Mouse (Mus musculus) cerebellum, adult (tissue): ENCODE measurements around the gene Tm9sf1.

Experiments used
- ATAC-seq: cut with Nextera tagmentation; 2 replicates; pipeline ENCODE4 v1.9.2; 2017; ENCODE audit warnings: mild to moderate bottlenecking, moderate library complexity, mixed read lengths; ENCODE audit not compliant: insufficient number of reproducible peaks, low FRiP score, low TSS enrichment

Gene Tm9sf1

DNA sequence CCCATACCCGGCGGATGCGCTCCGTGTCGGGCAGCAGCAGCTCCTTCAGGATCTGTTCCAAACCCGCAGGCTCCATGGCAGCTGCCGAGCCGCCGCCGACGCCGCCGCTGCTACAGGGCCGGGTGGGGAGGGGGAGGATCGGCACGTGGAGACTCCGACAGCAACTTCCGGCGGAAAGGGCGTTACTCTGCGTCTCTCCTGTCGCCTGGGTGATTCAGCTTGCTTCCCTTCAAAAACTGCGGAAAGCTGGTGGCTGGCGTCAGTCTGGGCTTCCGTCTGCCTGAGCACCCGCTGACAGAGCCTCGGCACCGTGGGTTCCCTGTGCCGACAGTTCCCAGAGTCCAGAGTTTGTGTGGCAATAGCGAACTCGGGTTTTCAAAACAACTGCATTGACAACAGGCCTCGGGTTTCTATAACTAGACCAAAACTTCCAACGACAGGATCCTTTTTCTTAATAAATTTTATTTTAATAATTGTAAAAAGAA lies 8.0 kb downstream of the Tm9sf1 start, which contains the start of gene Ipo4:
Ipo4 (minus strand) TSS at position 435 of the 485 bp plus-strand sequence.
- ATAC-seq = peak; percentile 84

DNA sequence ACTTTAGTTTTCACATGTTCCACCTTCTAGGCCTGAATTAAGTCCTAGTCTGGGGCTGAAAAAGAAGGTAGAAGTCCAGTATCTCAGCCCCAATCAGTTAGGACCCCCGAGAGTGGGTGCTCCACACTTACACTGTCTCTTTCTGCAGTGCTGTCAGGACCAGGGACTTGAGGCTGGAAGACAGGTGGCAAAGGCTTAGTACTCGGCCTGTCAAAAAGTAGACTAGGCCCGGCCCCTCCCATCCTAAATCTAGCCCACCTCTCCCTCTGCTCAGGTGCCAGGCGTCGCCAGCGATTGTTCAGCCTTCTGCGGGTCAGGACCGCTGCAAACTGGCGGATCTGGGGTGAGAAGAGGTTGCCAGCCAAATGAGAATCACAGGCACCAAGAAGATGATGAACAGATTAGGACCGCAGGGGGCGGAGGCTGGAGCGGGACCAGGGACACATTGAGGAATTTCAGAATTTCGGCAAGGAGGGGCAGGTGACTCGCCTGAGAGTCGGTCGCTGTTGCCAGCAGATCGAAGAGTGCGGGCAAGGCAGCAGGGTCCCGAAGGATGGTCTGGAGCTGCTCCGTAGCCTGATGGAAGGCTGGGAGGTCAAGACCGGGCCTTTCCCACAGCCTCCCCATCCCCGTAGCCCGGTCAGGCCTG lies 8.6 kb downstream of the Tm9sf1 start:
- ATAC-seq = peak; percentile 27; the same call in 1 of the 2 replicates

DNA sequence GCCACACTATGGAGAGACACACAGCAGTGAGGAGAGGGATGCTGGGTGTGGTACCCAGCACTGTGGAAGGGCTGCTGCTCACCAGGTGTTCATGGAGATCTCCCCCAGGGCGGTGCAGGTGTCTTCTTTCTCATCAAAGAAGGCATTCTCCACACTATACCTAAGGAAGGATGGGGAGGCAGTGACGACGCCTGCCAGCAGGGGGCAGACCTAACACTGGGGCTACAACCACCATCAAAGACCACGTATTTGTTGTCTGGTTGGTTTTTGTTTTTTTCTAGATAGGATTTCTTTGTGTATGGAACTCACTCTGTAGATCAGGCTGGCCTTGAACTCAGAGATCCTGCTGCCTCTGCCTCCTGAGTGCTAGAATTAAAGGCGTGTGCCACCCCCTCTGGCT lies 14.3 kb downstream of the Tm9sf1 start:
- no peak for ATAC-seq

DNA sequence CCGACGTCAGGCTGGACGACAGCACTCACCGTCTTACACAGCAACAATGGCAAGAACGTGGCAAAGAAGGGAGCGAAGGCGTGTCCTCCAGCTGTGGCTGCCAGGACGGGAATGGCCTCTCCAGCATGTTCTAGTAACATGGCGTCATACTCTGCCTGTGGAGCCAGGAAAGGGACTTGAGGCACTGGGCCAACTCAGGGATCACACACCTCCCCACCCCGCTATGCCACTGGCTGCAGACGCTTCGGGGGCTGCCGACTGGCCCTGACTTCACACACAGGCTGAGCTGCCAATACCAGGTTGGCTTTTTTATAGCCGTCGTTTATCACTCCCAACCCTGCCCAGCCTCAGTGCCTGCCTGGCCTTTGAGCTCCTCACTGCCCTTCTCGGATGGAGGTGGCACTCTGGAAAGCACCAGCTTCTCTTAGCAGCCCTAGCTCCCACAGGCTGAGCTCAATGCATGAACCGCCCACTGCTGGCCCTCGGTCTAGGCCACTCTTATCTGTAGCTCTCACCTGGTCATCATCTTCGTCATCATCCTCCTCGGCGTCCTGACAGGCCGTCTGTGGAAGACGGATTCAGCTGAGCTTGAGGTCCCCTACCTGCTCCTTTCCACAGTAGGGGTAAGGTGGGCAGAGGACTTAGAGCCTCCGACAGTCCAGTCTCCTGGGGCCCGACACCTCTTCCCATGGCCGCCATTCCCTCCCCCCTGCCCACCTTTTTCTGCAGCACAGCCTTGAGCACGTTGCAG lies 15.4 kb downstream of the Tm9sf1 start:
- no peak for ATAC-seq

DNA sequence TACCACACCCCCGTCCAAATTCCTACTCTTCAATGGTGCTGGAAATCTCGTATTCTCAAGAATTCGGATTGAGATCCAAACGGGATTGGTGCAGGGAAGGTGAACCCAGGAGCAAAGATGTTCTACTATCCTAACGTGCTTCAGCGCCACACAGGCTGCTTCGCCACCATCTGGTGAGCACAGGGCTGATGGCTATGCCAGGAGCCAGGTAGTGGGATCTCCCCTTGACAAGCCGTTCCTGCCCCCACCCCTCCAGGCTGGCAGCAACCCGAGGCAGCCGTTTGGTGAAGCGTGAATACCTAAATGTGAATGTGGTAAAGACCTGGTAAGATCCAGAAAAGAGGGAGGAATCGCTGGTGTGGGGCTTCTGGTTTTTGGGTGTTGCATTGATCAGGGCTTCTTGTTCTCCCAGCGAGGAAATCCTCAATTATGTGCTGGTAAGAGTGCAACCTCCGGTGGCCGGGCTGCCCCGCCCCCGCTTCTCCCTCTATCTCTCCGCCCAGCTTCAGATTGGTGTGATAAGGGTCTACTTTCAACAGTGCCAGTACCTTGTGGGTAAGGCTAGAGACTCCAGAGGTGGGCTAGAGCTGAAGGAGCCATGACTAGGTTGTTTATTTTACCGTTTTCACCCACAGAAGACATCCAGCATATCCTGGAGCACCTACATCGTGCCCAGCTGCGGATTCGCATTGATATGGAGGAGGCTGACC lies 25.0 kb downstream of the Tm9sf1 start:
- no peak for ATAC-seq

DNA sequence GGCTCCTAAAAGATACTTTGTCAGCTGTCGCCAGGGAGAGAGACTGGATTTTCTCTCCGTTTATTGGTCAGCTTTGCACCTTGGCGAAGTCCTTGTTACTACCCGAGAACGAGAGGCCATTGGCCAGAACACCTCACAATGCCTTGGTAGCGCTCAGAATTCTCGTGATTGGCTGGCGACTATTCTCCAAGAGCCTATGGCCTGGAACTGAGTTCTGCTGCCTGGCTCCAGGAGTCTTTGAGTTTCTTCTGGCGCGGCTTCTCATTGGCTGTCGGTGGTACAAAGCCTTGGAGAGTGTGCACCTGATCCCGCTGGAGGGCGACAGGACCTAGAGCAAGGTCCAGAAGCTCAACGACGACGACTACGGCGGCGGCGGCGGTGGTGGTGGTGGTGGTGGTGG lies 25.8 kb downstream of the Tm9sf1 start, which contains the start of gene Rec8:
Rec8 (plus strand) TSS at position 216 of the 400 bp plus-strand sequence.
- ATAC-seq = peak; percentile 96

DNA sequence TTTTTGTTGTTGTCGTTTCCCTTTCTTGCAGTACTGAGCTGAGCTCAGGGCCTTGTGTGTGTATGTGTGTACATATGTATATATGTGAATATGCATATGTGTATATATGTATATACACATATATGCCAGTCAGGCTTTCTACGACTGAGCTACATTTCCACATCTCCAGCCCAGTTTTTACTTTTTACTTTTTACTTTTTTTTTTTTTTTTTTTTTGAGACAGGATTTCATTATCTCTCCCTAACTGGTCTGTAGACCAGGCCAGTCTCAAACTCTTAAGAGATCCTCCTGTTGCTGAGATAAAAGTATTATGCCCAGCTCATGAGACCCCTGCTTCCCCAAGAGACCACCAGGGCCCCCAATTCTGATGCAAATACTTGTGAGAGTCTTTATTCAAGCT lies 26.8 kb downstream of the Tm9sf1 start:
- ATAC-seq = no peak

DNA sequence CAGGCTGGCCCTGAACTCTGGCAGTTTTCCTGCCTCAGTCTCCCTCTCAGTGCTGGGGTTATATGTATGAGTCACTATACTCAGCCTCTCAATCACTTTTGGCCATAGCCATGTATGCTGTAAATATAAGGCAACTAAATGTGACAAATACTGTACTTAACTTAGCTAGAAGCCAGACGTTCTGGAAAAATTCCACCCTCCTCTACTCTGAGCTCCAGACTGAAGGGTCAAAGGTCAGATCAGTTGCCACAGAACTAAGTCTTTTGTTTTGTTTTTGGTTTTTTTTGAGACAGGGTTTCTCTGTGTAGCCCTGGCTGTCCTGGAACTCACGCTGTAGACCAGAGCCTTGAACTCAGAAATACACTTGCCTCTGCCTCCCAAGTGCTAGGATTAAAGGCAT lies 27.7 kb downstream of the Tm9sf1 start:
- ATAC-seq = no peak

DNA sequence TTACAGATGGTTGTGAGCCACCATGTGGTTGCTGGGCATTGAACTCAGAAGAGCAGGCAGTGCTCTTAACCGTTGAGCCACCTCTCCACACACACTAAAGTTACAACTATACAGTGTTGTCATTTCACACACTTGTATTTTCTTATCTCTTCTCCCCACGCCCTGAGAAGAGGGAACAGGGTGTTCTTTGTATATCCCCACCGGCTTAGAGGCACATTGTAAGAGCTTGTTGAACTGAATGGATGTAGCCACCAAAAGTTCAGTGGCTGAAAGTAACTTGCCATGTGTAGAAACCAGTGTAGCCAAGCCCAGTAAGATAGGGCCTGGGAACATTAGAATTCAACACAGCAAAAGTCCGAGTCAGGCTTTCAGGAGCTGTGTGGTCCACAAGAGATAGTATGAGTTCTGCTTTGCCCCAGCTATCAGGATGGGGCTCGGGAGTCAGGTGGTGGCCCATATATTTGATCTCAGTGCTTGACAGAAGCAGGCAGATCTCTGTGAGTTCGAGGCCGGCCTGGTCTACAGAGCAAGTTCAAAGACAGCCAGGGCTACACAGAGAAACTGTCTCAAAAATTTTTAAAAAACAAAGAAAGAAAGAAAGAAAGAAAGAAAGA lies 28.9 kb downstream of the Tm9sf1 start:
- no peak for ATAC-seq

DNA sequence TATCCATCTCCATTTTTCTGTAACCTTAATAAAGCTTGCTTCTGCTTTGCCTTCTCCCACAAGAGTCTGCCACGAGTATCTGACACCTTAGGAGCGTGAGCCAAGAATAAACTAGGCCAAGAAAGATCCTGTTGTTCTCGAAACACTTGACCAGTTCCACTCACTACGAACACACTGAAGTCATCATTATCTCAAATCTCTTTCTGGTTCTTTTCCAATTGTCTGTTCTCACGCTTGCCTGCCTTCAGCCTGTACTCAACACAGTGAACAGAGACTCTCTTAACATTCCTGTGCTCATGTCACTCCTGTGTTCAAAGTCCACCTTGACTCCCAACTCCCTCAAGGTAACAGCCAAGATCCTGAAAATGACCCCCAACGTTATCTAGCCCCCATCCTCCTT lies 30.3 kb downstream of the Tm9sf1 start:
- no peak for ATAC-seq

DNA sequence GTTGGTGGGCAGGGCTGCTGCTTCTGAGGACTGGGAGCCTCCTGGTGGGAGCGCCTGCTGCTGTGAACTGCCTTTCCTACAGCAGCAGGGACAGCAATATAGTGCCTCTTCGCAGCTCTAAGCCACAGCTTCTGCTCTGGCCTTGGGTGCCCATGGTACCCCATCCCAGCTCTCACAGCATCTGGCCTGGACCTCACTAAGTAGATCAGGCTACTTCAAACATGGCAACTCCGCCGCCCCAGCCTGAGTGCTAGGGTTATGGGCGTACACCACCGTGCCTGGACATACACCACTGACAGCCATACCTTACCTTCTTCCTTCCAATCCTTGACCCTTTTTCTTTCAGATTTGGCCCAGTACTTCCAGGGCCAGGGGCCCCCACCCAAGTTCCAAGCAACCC lies 35.3 kb downstream of the Tm9sf1 start:
- no peak for ATAC-seq

DNA sequence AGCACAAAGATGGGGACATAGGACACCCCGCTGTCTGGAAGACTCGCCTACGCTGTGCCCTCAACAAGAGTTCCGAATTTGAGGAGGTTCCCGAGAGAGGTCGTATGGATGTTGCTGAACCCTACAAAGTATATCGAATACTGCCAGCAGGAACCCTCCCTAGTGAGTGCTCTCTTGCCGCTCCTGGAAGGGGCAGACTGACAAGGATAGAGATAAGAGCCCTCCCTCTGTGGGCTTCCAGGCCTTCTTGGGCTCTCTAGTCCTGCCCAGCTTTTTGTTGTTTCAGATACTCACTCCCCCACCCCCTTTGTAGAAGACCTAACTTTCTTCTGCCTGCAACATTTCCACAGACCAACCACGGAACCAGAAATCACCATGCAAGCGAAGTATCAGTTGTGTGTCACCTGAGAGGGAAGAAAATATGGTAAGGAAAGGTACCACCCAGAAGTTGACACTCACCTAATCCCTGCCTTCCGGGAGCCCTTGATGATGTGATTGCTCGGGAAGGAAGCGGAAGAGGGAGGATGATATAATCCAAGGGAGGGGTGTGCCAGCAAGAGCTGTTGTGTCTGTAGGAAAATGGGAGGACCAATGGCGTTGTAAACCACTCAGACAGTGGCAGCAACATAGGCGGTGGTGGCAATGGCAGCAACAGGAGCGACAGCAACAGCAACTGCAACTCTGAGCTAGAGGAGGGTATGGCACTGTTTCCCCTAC lies 37.7 kb downstream of the Tm9sf1 start:
- no peak for ATAC-seq

DNA sequence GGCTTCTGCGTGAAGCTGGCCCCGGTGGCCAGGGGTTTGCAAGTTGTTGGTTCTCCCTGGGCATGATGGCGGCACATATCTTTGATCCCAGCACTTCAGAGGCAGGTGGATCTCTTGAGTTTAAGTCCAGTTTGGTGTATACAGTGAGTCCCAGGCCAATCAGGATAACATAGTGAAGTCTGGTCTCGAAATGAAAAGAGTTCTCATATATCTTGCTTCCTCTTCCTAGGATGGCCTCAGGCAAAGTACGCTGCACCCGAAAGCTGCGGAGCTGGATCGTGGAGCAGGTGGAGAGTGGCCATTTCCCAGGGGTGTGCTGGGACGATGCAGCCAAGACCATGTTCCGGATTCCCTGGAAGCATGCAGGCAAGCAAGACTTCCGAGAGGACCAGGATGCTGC lies 38.8 kb downstream of the Tm9sf1 start:
- no peak for ATAC-seq

DNA sequence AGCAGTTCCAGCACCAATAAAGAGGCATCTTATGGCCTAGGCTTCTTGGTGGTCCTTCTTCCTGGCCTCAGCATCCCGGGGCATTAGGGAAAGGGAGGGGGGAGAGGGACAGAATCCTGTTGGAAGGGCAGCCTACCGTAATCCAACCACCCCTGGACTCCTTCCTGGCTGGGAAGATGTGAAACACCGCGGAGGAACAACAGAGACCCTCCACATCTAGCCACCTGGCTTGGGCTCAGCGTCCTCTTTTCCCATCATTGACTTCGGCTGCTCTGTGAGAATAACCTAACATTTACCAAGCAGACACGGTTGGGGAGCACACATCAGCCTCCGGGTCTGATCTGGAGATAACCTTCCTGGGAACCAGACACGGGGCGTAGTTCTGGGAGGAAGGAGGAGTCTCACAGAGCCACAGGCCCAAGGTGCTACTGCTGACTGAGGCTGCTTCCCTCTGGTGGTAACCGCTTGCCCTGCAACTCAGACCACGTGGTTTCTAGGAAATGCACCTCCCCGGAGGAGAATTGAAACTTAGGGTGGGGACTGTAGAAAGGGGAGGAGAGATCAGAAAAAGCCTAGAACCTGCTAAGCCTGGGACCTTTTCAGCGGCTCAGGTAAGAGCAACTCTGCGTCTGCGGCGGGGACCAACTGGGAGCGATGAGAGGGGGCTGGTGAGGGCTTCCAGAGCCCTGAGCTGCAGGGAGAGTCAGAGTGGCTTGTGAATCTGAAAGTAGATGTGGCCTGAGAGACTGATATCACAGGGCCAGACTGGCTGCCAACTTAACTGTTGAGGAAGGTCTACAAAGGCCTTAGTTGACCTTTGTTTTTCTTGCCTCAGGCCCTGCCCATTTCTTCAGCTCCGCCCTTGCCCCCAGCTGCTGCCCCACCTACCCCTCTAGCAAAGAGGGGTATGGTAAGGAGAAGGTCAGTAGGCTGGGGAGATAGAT lies 39.7 kb downstream of the Tm9sf1 start:
- ATAC-seq = peak; percentile 93

DNA sequence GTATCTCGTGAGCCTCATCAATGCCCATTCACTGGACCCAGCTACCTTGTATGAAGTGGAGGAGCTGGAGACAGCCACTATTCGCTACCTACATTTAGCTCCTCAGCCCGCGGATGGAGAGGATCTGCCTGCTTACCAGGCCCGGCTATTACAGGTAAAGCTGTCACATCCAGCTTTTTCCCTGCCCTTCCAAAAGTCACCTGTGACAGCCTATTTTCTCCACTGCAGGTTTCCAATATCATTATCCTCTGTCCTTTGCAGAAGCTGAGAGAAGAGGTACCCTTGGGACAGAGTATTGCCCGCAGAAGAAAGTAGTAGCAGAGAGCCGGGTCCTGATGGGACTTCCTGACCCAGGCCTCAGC lies 40.4 kb downstream of the Tm9sf1 start, which contains the start of gene Irf9:
Irf9 (plus strand) TSS at position 301 of the 362 bp plus-strand sequence.
- ATAC-seq = no peak

DNA sequence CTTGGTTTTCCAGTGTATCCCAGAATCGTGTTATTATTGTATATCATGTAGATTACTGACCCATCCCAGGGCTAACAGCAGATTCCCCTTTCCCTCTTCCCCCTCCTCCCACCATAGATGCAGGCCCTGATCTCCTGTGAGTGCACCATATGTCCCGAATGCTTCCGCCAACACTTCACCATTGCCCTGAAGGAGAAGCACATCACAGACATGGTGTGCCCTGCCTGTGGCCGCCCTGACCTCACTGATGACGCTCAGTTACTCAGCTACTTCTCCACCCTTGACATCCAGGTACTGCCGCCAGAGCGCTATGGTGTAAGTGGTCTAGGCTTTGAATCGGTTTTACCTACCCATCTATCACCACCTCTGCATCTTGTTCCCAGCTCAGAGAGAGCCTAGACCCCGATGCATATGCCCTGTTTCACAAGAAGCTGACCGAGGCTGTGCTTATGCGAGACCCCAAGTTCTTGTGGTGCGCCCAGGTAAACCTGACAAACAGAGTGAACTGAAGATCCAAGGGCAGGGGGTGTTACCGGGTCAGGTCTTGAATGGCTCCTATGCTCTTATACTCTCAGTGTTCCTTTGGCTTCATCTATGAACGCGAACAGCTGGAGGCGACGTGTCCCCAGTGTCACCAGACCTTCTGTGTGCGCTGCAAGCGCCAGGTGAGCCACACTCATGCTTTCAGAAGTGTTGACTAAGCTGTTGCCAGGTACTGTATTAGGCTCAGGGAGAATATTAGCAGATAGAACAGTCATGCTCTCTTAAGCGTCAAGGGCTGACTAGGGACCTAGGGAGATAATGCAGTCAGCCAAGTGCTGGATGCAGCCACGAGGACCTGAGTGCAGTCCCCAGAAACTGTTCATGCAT lies 44.9 kb downstream of the Tm9sf1 start:
- ATAC-seq = no peak

DNA sequence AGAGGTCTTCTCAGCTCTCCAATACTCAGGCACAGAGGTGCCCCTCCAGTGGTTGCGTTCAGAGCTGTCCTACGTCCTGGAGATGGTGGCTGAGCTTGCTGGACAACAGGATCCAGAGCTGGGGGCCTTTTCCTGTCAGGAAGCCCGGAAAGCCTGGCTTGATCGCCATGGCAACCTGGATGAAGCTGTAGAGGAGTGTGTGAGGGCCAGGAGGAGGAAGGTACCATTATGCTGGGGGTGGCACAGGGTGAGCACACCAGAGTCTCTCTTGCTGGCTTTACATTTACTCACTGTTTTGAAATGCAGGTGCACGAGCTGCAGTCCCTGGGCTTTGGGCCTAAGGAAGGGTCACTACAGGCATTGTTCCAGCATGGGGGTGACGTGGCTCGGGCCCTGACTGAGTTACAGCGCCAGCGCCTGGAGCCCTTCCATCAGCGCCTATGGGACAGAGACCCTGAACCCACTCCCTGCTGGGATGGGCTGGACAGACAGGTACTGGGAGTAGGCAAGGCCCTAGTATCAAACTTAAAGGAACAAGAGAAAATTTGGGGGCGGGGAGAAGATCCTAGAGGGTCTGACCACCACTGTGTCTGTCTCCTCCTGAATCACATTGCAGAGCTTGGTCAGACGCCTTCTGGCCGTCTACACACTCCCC lies 47.4 kb downstream of the Tm9sf1 start:
- no peak for ATAC-seq

DNA sequence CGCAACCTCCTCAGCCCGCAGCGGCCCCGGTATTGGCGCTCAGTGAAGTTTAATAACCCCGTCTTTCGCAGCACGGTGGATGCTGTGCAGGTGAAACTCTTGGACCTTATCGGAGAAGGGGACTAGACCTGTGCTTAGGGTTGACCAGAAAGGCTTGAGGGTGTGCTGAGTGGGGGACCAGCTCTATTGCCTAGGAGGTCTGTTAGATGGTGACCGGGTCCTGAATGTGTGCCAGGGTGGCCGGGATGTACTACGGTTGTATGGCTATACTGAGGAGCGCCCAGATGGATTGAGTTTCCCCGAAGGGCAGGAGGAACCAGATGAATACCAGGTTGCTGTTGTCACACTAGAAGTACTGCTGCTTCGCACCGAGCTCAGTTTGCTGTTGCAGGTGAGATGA lies 51.4 kb downstream of the Tm9sf1 start:
- no peak for ATAC-seq
